Mouse (Mus musculus) cerebellum, postnatal 14 days (tissue): ENCODE data around the gene D230025D16Rik.

Experiments used
- DNase-seq, 2 experiments: peaks; one replicate each; pipeline ENCODE4 v3.0.0; 2021; ENCODE audit warnings: mixed read lengths in 2 of 2

Gene D230025D16Rik

GRCm38 (mm10) chr8:105269075-105269458, 44.1 kb downstream of the D230025D16Rik start:
- DNase-seq, result no peak

GRCm38 (mm10) chr8:105269461-105269947, 44.6 kb downstream of the D230025D16Rik start, which contains the start of gene Hsf4:
Gene Hsf4, plus strand, starts transcription at chr8:105269801.
- DNase-seq, result no peak

GRCm38 (mm10) chr8:105270101-105270915, 45.4 kb downstream of the D230025D16Rik start:
- no peak for DNase-seq

- no peak for DNase-seq
These were observed 45.9 kb downstream of the D230025D16Rik start for GRCm38 (mm10) chr8:105270916-105271186.

GRCm38 (mm10) chr8:105275387-105275786, 50.4 kb downstream of the D230025D16Rik start:
- DNase-seq, result no peak

- no peak for DNase-seq
These were observed 50.9 kb downstream of the D230025D16Rik start, which contains the start of gene Nol3 for GRCm38 (mm10) chr8:105275840-105276239. Gene Nol3, plus strand, starts transcription at chr8:105276140.

GRCm38 (mm10) chr8:105276292-105277120, 51.6 kb downstream of the D230025D16Rik start:
- DNase-seq, result peak in 1 of 2 experiments; percentile 49

GRCm38 (mm10) chr8:105278911-105279334, 54.0 kb downstream of the D230025D16Rik start:
- peak; percentile 92 to 95 for DNase-seq

GRCm38 (mm10) chr8:105280567-105280966, 55.6 kb downstream of the D230025D16Rik start:
- DNase-seq, result no peak

GRCm38 (mm10) chr8:105281821-105282220, 56.9 kb downstream of the D230025D16Rik start:
- no peak for DNase-seq

GRCm38 (mm10) chr8:105282239-105282638, 57.3 kb downstream of the D230025D16Rik start:
- no peak for DNase-seq

GRCm38 (mm10) chr8:105283074-105283473, 58.1 kb downstream of the D230025D16Rik start:
- peak; percentile 70 to 81 for DNase-seq

- peak in 1 of 2 experiments; percentile 47 for DNase-seq
These were observed 60.6 kb downstream of the D230025D16Rik start for GRCm38 (mm10) chr8:105285514-105285913.

GRCm38 (mm10) chr8:105286907-105287306, 62.0 kb downstream of the D230025D16Rik start:
- DNase-seq, result no peak

- no peak for DNase-seq
These were observed 63.3 kb downstream of the D230025D16Rik start for GRCm38 (mm10) chr8:105288231-105288630.

- peak; percentile 99 for DNase-seq
These were observed 64.2 kb downstream of the D230025D16Rik start for GRCm38 (mm10) chr8:105288958-105289732.

GRCm38 (mm10) chr8:105289805-105290460, 65.0 kb downstream of the D230025D16Rik start, which contains the start of gene 4931428F04Rik:
Gene 4931428F04Rik, minus strand, starts transcription at chr8:105289864.
- peak; percentile 75 to 83 for DNase-seq

- DNase-seq, result peak; percentile 96 to 99
These were observed 65.8 kb downstream of the D230025D16Rik start for GRCm38 (mm10) chr8:105290554-105291314.

GRCm38 (mm10) chr8:105291364-105291763, 66.4 kb downstream of the D230025D16Rik start:
- DNase-seq, result peak in 1 of 2 experiments; percentile 50

- peak in 1 of 2 experiments; percentile 39 for DNase-seq
These were observed 66.9 kb downstream of the D230025D16Rik start for GRCm38 (mm10) chr8:105291802-105292201.

- DNase-seq, result peak in 1 of 2 experiments; percentile 36
These were observed 67.5 kb downstream of the D230025D16Rik start for GRCm38 (mm10) chr8:105292471-105292870.
